Mouse (Mus musculus) gonadal fat pad, adult 2 months (tissue): ENCODE results near the gene Mest. TPM values are rescaled to one million over a fixed set of nuclear protein-coding genes. Genes with fewer than 3 reads are reported as not detected.
A peak's percentile ranks its signal among the peaks of the same experiment; 100 is the strongest.

Experiments used
- DNase-seq: peaks from one replicate; pipeline ENCODE4 v3.0.0-alpha.2; 2012; ENCODE audit warnings: low read depth
- polyA plus RNA-seq: library from polyadenylated mRNA; depleted of rRNA; stranded (reverse); fragments of >200 nt; gene quantifications from 2 replicates; pipeline ENCODE4 v1.2.3, GENCODE M21; 2012; rRNA removed

Mest gene
- 268 and 948 TPM in 2 replicates for polyA plus RNA-seq

DNA sequence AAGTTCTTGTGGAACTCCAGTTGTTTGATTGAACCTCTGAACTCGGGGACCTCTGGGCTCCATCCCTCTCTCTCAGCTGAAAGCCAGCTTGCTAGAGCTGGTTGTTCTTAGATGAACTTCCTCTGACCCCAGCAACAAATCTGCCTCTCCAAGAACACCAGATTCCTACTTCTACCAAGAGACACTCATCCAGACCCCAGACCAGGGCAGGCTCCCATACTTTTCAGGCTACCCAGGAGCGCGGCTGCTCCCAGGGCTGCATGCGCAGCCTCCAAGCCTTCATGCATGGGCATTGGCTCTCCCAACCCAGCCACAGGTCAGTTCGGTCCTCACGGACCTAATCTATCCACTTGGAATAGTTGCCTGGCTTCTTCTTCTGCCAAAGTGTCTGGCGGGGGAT, at the start of gene Mest:
TSS of gene Mest (plus strand) at position 217 of the 400 bp plus-strand sequence.
- no peak for DNase-seq

DNA sequence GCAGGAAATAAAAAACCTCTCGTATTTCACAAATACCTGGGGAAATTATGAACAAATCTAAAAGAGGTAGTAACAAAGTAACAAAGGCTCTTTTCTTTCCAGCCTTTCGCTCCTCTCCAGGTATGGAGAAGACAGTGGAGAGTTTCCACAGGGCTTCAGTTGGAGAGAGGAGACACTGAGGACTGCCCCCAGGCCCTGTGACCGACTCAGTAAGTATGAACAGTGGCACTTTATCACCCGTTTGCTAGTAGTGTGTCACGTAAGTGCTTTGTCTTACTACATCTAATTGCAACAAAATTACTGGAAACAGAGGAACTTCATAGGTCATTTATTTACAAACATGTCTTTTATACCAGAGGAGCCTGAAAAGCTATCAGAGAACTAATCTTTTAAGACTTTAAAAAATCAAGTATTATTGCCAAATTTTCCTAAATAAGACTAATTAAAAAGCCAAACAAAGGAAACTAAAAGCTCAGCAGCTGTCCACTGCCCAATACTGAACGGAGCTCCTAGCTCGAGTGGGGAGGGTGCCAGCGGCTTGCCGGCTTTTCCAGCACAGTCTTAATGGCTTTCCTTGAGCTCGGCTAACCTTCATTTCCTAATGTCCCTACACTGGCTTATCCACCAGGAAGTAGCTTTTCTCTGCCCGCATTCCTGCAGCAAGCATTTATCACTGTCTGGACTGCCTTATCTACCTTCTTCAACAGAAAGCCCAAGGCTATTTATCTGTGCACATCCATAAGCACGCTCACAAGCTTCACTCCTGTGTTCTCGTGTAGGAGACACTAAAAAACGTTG, 49.4 kb upstream of the Mest start:
- no peak for DNase-seq

DNA sequence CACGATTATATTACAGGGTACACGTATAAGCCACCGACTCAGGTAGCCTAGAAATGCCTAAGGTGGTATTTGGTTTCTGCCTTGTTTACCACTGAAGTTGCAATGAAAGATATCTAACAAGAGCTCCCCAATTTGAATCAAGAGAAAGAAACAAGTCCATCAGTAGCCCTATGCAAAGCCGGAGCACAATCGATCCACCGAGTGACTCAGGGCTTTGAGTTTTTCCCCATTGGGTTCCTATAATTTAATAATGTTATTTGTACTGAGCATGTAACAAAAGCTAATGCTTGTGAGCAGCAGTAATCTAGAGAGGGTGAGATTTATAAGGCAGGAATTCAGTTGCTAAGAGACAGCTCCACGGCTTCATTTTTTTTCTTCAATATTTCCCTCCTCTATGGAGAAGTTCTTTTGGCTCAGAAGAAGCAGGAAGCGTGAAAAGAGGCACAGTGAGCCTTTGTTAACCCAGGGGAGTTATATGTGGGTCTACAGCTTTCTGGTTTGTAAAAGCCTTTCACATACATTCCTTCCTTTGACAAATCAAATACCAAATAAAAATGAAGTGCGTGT, 48.5 kb upstream of the Mest start:
- no peak for DNase-seq

DNA sequence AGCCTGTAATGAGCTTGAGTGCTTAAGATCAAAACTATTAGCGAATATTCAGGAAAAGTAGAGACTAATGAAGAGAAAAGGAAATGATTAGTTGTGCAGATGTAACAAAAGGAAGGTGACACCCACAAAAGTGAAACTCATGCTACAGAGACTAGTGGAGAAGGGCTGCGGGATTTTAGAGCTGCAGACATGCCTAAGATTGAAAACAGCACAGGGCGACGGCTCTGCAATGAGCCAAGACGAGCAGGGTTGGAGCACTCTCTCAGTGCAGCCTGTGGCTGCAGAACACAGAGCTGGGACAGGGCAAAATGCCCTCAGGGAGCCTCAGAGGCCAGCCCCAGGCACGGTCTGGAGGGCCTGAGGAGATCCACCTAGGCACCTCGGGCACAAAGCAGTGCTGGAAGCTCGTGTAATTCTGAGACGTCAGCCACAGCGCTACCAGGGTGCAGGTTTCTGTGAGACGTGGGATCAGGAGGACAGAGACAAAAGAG, 48.0 kb upstream of the Mest start:
- DNase-seq: no peak

DNA sequence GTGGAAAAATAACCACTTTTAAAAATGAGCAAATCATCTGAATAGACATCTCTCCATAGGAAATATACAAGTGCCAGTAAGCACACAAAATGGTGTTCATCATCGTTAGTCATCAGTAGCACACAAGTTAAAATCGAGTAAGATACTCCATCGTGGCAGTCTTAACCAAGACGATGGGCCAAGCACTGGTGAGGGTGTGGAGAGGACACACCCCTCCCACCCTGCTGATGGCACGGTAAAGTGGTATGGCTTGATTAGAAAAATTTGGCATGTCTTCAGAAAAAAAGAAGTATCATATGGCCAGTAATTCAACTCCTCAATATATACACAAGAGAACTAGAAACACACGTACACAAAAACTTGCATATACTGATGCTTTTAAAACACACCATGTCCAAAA, 46.8 kb upstream of the Mest start:
- DNase-seq: no peak

DNA sequence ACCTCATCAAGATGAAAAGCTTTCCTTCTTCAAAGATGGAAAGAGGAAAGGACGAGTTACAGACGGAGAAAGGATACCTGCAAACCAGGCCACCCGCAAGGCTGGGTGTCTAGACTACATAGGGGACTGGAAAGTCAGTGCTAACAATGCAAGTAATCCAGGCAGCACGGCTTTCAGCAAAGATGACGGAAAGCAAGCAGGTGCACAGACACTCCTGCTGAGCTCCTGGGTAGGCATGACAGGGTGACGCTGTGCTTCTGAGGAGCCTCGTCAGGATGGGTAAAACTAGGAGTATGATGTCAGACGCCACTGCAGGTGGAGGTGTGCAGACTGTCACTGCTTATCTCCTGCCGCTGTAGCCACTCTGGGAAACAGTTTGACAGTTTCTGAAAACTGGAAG, 45.8 kb upstream of the Mest start:
- no peak for DNase-seq

DNA sequence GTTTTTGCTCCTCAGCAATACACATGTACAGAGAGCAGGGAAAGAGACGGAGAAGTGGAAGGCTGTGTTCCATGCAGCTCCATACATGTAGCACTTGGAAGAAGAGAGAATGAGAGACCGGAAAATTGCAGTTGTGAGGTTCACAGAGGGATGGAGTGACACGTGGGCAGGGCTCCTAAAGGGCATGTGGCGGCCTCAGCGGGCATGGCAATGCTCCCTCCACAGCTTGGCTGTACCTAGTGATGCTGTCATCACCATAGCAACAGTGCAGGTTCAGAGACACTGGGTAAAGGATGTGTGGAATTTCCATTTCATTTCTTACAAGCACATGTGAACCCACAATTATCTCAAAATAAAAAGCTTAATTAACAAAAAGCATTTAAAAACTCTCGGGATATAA, 44.9 kb upstream of the Mest start:
- no peak for DNase-seq

DNA sequence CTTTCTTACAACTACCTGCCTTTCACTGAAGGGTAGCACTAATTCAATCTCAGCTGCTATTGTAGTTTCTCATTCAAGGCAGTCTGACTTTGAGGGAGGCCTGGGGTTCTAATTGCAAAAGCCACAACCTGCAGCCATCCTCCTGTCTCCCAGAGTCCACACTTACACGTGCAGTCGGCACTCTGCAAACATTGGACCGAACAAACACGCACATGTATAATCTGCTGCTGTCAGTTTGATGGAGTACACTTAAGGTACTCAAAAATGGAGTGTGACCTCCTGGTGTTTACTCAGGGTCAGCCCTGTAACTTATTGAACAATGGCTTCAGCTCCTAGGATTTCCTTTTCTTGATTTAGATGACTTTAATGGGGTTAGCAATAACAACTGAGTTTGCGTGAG, 43.8 kb upstream of the Mest start:
- DNase-seq: no peak

DNA sequence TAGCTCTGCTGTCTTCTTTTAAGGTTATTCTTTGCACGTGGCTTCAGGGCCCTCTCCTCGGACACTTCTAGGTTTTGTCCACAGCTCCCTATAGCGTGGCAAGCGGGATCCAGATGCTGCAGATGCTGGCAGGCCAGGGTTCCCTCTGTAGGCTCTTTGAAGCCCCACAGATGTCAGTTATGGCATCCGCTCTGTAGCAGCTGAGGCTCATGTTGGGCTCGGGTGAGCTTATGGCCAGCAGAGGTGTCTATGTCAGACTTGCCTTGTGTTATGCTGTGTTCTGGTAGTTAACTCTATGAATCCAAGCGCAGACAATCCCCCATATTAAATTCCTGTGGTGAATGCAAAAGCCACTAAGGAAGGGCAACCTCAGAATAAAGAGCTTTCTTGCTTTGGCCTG, 42.9 kb upstream of the Mest start:
- DNase-seq: no peak

DNA sequence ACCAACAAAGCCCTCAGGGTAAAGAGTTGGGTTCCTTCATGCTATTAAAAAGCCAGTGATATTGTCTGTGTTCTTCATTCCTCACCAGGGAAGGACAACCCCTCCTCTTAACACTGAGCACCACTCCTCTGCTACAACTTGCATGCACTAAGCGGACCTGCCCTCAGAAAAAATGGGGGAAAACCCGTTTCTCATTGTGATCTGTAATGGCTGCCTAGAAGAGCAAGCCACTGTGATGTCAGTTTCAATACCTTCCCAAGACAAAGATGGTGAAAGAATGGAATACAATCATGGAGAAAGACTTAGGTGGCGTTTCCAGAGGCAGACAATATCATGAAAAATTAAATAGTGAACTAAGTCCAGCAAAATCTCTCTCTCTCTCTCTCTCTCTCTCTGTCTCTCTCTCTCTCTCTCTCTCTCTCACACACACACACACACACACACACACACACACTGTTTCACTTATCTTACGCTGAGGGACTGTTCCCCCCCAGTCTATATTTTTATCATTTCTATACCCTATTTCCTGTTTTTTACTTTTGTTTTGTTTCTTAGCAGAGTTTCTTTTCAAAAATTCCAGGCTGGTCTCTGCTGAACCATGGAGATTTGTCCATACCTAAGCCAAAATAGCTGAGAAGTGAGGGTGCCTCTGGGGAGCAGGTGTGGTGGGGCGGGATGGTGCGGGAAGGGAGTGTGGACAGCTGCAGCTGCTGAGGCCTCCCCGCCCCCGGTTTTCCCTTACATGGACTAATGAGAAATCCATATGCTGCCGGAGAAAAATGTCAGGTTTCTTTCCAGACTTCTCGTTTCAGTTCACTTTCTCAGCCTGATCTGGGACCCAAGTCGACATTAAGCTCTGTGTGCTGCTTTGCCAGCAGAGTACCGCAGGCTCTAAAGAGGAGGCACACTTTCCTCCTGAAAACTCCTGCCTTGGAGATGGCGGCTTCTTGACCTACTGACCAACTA, 41.1 kb upstream of the Mest start:
- no peak for DNase-seq

DNA sequence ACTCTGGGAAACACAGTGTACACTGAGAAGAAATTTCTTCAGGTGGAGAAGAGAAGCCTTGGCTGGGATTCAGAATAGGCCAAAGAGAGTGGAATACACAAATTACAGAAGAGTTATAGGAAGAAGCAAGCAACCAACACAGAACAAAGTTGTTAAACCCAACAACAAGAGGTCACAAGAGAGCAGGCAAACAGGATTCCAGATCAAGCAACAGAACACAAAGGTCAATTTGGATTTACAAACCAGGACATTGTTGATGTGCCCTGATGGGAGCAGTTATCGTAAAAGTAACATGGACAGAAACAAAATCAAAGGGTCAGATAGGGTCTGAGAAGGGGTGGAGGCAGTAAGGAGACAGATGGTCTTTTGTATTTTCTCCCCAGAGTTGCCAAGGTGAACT, 38.8 kb upstream of the Mest start:
- DNase-seq: no peak

DNA sequence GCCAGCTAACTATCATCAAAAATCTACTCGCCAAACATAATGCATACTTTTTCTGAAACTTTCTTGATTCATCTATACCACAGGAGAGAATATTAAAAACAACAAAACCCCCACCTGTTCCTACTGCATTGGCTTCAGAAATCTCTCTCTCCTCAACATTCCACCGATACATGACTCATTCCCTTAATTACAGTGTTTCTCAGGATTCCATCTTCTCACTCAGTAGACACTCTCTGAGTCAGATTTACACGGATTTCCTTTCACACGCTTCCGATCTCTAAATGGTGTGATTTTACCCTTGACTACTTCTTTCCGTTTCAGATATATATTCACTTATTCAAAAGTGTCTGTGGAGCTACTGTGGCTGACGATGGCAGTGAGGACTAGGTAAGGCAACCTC, 36.1 kb upstream of the Mest start:
- no peak for DNase-seq

DNA sequence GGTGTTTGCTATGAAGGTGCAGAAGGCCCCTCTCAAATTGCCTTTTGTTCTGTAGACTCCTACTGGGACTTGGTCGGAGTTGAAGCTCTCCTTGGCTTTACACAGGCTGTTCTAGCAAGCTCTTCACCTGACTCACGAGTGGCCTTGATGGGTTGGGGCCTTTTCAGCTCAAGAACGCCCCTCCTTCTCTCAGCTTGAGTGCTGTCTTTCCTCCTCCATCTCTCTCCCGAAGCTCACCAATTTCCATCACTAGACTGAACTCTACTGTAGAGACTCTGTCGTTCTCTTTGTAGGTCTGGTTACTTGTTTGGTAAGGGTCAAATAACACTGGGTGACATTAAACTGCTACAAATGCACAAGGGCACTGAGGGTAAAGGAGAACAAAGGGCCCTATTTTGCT, 30.5 kb upstream of the Mest start:
- DNase-seq: no peak

DNA sequence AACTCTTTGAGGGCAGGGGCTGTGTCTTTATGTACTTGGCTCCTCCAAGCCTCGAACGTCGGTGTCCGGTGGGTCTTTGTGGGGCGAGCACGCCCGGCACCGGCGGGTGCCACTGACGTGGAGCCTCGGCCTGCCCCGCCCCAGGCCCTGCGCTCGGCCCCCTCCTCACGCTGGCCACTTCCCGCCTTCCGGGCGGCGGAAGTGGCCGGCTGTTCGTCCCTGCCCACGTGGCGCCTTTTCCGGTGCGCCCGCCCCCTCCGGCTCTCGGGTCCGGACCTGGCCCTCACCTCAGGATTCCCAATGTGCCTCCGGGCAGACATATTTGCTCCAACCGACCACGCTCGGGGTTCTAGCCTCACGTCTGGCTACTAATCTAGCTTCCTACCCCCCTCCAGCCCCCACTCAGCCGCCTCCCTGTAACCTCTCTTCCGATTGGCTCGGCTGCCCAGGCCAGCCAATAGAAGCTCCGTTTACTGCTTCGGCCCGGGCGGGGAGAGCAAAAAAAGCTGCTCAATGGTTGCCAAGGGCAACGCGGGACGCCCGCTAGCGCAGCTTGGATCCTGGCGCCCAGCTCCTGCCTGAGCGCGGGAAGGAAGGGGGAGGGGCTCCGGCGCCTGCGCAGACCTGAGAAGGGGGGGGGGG, 29.9 kb upstream of the Mest start, which contains the start of gene Cep41:
TSS of gene Cep41 (minus strand) at position 400 of the 642 bp plus-strand sequence.
- DNase-seq: peak; percentile 31

DNA sequence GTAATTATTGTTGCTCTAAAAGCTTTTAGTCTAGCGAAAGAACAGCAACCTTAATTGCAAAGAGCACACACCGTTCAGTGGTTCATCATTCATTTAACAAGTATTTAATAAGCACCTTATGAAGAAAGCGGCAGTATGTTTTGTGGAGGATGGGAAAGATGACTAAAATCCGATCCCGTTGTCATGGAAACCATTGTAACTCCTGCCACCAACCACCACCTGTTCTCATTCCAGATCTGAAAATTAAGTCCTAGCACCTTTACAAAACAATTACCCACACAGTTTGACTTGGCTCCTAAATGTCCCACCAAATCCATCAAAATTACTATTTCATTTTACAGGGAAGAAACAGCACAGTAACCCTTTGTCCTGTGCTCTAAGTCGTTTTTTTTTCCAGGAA, 29.1 kb upstream of the Mest start:
- no peak for DNase-seq

DNA sequence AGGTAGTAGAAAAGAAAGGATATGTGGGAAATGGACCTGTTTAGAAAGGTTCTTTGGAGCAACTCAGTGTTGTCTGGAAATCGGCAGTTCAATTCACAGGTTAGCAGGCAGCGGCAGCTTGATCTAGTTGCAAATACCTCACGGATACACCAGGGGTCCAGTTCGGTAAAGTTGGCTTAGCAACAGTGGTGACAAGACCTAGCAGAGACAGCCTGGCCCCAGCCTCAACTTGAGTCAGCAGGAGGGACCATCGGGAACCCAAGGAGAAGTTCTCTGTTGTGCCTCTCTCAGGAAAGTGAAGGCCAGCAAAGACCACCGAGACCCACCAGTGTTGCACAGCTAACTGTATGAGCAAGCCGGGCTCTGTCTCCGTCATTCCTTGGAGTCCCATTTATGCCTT, 28.2 kb upstream of the Mest start:
- DNase-seq: no peak

DNA sequence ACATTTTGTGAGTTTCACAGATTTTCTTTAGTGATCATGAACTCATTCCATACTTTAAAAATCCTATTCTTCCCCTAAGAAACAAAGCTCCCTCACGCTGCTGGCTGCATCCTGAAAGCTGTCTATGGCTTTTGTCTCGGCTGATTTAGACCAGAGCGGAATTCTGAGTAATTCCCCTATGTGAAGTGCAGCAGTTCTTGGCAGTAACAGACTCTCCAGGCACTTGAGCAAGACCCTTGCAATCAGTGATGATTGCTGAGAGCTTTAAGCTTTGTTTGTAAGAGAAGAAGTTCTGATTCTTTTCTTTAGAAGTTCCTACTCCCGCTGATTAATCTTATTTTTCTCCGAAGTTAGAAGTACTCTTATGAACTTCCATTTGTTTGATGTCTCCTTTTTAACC, 25.9 kb upstream of the Mest start:
- no peak for DNase-seq

DNA sequence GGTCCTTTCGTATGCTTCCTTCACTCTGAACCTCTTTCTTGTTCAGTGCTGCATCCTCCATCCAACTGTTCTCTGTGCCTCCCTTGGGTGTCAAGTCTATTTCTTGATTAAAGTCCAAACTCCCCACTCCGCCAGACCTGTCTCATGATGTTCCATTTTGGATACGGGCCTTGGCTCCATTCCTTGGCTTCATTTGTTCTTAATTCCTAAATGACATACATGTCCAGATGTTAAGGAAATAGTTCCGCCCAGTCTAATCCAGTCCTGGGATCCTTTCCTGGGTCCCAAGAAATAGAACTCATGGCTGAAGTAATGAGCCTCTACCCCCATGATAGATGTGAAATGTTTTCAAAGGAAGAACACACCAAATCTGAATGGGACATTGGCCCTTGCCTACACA, 25.3 kb upstream of the Mest start:
- DNase-seq: no peak

DNA sequence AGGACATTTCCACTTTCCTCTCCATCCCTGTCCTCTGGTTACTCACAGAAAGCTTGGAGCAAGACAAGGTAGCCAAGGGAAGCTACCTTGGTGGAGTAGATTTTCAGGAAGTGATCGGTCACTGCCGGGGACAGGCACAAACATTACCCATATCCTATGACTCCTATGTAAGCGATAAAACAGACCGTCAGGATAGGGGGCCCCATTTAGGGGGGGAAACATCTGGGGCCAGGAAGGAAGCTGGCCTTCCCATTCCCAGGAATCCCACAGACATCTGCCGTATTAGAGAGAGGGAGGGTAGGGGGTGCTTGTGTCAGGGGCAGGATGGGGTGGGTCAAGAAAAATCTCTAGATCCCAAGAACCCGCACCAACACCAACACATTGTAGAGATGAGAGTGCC, 23.2 kb upstream of the Mest start:
- DNase-seq: no peak

DNA sequence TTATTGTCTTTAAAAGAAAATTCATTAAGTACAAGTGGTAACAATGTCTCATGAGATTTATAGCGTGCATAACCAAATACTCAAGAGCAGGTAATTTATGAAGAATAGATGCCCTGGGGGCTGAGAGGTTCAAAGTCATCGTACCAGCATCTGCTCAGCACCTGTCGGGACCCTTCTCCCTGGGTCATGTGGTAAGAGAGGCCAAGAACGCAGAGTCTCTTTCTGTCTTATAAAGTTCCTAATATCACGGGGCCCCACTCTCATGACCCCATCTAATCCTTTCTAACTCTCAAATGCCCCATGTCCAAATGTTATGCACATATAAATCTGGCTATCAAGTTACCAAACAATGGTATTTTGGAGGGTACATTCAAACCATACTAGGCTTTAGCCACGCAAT, 20.5 kb upstream of the Mest start:
- DNase-seq: no peak

DNA sequence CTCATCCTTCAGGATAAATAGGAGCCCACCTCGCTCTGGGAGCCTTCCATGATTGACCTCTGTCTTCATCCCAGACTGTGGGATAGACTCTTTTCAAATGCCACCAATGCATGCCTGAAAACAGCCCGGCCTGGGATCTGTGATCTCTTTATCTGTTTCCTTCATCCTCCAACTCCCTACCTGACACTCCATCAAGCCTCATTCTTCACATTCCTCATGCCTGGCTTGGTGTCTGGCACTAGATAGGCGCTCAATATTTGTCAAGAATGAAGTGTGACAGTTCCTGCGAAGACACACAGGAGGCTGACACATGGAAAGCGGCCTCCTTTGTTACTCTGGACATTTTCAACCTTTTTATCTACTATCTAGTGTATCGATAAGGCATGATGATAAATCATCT, 19.9 kb upstream of the Mest start:
- no peak for DNase-seq
